Mouse (Mus musculus): ENCODE measurements at regions not wholly inside any gene's neighbourhood (a gene's known extent, or its start where the extent isn't known, plus 50 kb on each side); places are given as distances from the start of the nearest gene placed in this dataset.

DNA sequence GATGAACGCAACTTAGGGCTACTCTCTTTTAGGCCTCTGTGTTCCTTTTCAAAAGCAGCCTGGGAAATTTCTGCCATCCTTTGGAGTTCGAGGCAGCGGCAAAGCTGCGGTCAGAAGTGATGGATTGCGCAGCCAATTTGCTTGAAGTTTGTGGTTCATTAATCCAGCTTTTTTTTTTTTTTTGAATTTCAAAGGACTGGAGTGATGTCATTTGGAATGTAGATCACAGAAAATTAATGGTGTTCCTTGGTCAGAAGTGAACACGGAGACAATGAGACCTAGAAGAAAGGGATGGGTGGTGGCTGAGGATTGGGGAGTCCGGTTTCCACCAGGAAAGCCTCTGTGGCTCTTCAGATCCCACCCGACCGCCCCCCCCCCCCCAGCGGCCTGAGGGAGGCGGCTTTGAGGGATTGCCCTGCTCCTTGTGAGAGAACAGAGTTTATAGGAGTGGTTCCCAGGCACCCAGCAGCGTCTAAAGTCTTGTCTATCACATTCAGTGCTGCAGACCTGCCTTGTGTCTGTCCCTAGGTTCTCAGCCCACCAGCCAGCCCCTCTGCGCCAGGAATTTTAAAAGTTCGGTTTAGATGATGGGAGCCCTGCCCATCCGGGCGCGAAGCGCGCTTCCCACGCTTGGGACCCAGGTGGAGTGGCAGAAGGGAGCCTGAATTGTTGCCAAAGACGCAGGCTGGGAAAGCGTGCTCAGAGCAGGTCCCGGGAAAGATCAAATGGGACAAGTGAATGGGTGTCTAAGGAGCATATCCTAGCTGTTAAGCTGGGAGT is 135.1 kb downstream of the Klhl25 start:
- H3K4me3 ChIP-seq (ENCODE audit: insufficient read depth in 1 of 2, low read depth in 2 of 2, low read length in 2 of 2) = no peak overlapping the region
- 23% methylated on average over 23 of the region's 23 CpGs for WGBS (ENCODE audit: insufficient replicate concordance)
- no peak overlapping the region for H3K4me2 ChIP-seq (ENCODE audit: low read depth)
- H3K27me3 ChIP-seq (ENCODE audit: control insufficient read depth, insufficient read depth, low read length) = no peaks in the 10 kb centered on the region
- DNase-seq (ENCODE audit: low read depth in 3 of 3, low spot score in 3 of 3) (no peak), ATAC-seq (ENCODE audit: insufficient read depth) (no peak)
- H3K9me3 ChIP-seq (ENCODE audit: control insufficient read depth, low read length) = no peaks in the 10 kb centered on the region
- no peak for TF ChIP-seq CTCF (IDR thresholded peaks at IDR 0.05; ENCODE audit: low read depth)
- TF ChIP-seq EP300 (IDR thresholded peaks at IDR 0.05; ENCODE audit: low read depth) = no peak
- H3K27ac ChIP-seq = no peak overlapping the region
- H3K4me1 ChIP-seq (replicated peaks; ENCODE audit: control insufficient read depth in 2 of 2, insufficient read depth in 2 of 2, low read length in 1 of 2) = no peaks in the 10 kb centered on the region
- H3K36me3 ChIP-seq (replicated peaks; ENCODE audit: control insufficient read depth, insufficient read depth, low read depth) = no peaks in the 10 kb centered on the region
- H3K9ac ChIP-seq (replicated peaks) = no peak overlapping the region

GRCm38 (mm10) chr7:75983809-75984171 is 135.7 kb downstream of the Klhl25 start:
- no peak overlapping the region for H3K9ac ChIP-seq (replicated peaks)
- TF ChIP-seq EP300 (IDR thresholded peaks at IDR 0.05; ENCODE audit: low read depth) (no peak), CTCF (IDR thresholded peaks at IDR 0.05; ENCODE audit: low read depth) (no peak)
- 48% methylated on average over 7 of the region's 7 CpGs for WGBS (ENCODE audit: insufficient replicate concordance)
- H3K4me3 ChIP-seq (ENCODE audit: insufficient read depth in 1 of 2, low read depth in 2 of 2, low read length in 2 of 2) = no peak overlapping the region
- H3K4me1 ChIP-seq (replicated peaks; ENCODE audit: control insufficient read depth in 2 of 2, insufficient read depth in 2 of 2, low read length in 1 of 2) = no peaks in the 10 kb centered on the region
- no peak for DNase-seq (ENCODE audit: low read depth in 3 of 3, low spot score in 3 of 3)
- no peak for ATAC-seq (ENCODE audit: insufficient read depth)
- H3K4me2 ChIP-seq (ENCODE audit: low read depth) = no peak overlapping the region
- no peaks in the 10 kb centered on the region for H3K27me3 ChIP-seq (ENCODE audit: control insufficient read depth, insufficient read depth, low read length)
- no peaks in the 10 kb centered on the region for H3K9me3 ChIP-seq (ENCODE audit: control insufficient read depth, low read length)
- no peaks in the 10 kb centered on the region for H3K36me3 ChIP-seq (replicated peaks; ENCODE audit: control insufficient read depth, insufficient read depth, low read depth)
- no peak overlapping the region for H3K27ac ChIP-seq

- no peak overlapping the region for H3K9ac ChIP-seq (replicated peaks)
- H3K27me3 ChIP-seq (ENCODE audit: control insufficient read depth, insufficient read depth, low read length) = no peaks in the 10 kb centered on the region
- DNase-seq (ENCODE audit: low read depth in 3 of 3, low spot score in 3 of 3) (no peak), ATAC-seq (ENCODE audit: insufficient read depth) (no peak)
- no peaks in the 10 kb centered on the region for H3K9me3 ChIP-seq (ENCODE audit: control insufficient read depth, low read length)
- TF ChIP-seq EP300 (IDR thresholded peaks at IDR 0.05; ENCODE audit: low read depth) = no peak
- TF ChIP-seq CTCF (IDR thresholded peaks at IDR 0.05; ENCODE audit: low read depth) = no peak
- H3K4me2 ChIP-seq (ENCODE audit: low read depth) = no peak overlapping the region
- H3K27ac ChIP-seq = no peak overlapping the region
- no peaks in the 10 kb centered on the region for H3K4me1 ChIP-seq (replicated peaks; ENCODE audit: control insufficient read depth in 2 of 2, insufficient read depth in 2 of 2, low read length in 1 of 2)
- no peak overlapping the region for H3K4me3 ChIP-seq (ENCODE audit: insufficient read depth in 1 of 2, low read depth in 2 of 2, low read length in 2 of 2)
- H3K36me3 ChIP-seq (replicated peaks; ENCODE audit: control insufficient read depth, insufficient read depth, low read depth) = no peaks in the 10 kb centered on the region
- WGBS (ENCODE audit: insufficient replicate concordance) = 42% methylated on average over 5 of the region's 5 CpGs
These were observed 150.7 kb downstream of the Klhl25 start for GRCm38 (mm10) chr7:75998853-75999252.

DNA sequence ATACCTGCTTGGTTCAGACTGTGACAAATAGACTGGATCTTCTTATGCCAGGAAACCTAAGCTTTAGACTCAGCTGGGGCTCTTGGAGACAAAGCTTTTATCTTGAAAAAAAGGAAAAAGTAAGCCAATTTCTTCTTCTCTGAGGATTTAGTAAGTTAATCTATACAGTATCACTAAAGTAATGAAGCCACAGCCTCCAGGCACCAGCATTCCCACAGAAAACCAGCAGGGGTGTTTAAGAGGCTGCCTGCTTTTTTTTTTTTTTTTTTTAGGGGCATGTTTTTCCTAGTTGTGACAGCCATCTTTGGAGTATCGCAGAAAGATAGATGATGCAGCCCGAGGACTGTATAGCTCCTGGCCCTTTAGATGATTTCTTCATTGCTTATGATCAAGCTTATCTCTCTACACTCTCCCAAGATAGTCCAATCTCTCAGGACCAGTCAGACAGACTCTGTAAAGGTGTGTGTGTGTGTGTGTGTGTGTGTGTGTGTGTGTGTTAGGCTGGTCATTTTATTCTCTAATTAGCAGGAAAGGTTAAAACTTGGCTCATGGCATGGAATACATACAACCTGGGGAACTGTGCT is 151.3 kb downstream of the Klhl25 start:
- no peak overlapping the region for H3K4me2 ChIP-seq (ENCODE audit: low read depth)
- 62% methylated on average over 2 of the region's 2 CpGs for WGBS (ENCODE audit: insufficient replicate concordance)
- no peak for DNase-seq (ENCODE audit: low read depth in 3 of 3, low spot score in 3 of 3)
- no peak overlapping the region for H3K27ac ChIP-seq
- no peaks in the 10 kb centered on the region for H3K27me3 ChIP-seq (ENCODE audit: control insufficient read depth, insufficient read depth, low read length)
- ATAC-seq (ENCODE audit: insufficient read depth) = no peak
- no peak overlapping the region for H3K4me3 ChIP-seq (ENCODE audit: insufficient read depth in 1 of 2, low read depth in 2 of 2, low read length in 2 of 2)
- H3K9me3 ChIP-seq (ENCODE audit: control insufficient read depth, low read length) = no peaks in the 10 kb centered on the region
- no peak overlapping the region for H3K9ac ChIP-seq (replicated peaks)
- no peaks in the 10 kb centered on the region for H3K4me1 ChIP-seq (replicated peaks; ENCODE audit: control insufficient read depth in 2 of 2, insufficient read depth in 2 of 2, low read length in 1 of 2)
- TF ChIP-seq EP300 (IDR thresholded peaks at IDR 0.05; ENCODE audit: low read depth) = no peak
- no peak for TF ChIP-seq CTCF (IDR thresholded peaks at IDR 0.05; ENCODE audit: low read depth)
- no peaks in the 10 kb centered on the region for H3K36me3 ChIP-seq (replicated peaks; ENCODE audit: control insufficient read depth, insufficient read depth, low read depth)

DNA sequence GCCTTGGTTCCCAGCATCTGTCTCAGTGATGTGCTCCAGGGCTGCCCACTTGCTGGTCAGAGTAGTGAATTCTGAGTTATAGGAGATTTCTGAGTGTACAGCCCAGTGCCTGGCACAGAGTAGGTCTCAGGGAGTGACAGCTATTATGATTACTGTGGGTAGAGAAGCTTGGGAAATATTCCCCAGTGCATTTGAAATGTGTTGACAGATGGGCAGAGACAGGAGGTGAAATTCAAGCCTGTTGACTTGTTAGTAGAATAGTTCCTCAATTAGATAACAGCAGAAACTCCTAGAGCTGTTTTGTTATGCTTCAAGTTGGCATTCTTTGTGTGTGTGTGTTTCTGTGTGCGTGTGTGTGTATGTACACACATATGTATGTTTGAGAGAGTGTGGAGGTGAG is 152.9 kb downstream of the Klhl25 start:
- H3K36me3 ChIP-seq (replicated peaks; ENCODE audit: control insufficient read depth, insufficient read depth, low read depth) = no peaks in the 10 kb centered on the region
- no peaks in the 10 kb centered on the region for H3K9me3 ChIP-seq (ENCODE audit: control insufficient read depth, low read length)
- DNase-seq (ENCODE audit: low read depth in 3 of 3, low spot score in 3 of 3) (no peak), ATAC-seq (ENCODE audit: insufficient read depth) (no peak)
- H3K27me3 ChIP-seq (ENCODE audit: control insufficient read depth, insufficient read depth, low read length) = no peaks in the 10 kb centered on the region
- no peak overlapping the region for H3K27ac ChIP-seq
- 67% methylated on average over 1 of the region's 1 CpGs for WGBS (ENCODE audit: insufficient replicate concordance)
- no peak overlapping the region for H3K9ac ChIP-seq (replicated peaks)
- no peak for TF ChIP-seq CTCF (IDR thresholded peaks at IDR 0.05; ENCODE audit: low read depth)
- no peak for TF ChIP-seq EP300 (IDR thresholded peaks at IDR 0.05; ENCODE audit: low read depth)
- no peak overlapping the region for H3K4me3 ChIP-seq (ENCODE audit: insufficient read depth in 1 of 2, low read depth in 2 of 2, low read length in 2 of 2)
- no peaks in the 10 kb centered on the region for H3K4me1 ChIP-seq (replicated peaks; ENCODE audit: control insufficient read depth in 2 of 2, insufficient read depth in 2 of 2, low read length in 1 of 2)
- H3K4me2 ChIP-seq (ENCODE audit: low read depth) = no peak overlapping the region

Measured in liver, embryonic 14.5 days (tissue).